Mouse (Mus musculus) erythroblast, adult 5-6 weeks (primary cell): ENCODE data around the gene Tnfaip8l1. TPM values are rescaled to one million over a fixed set of nuclear protein-coding genes. Genes with fewer than 3 reads are reported as not detected.

ENCODE experiments used
- ATAC-seq: replicated peaks from 2 replicates; pipeline ENCODE4 v1.8.0; 2016; ENCODE audit warnings: moderate number of reproducible peaks, mild to moderate bottlenecking, moderate TSS enrichment, inconsistent platforms; ENCODE audit not compliant: poor library complexity, low FRiP score, severe bottlenecking
- total RNA-seq, 2 experiments: library from RNA; stranded (forward) in 1 of 2; stranded (reverse) in 1 of 2; fragments of 150-400 nt in 1 of 2; fragments of 200-764, 138-1000 nt in 1 of 2; gene quantifications; 2 replicates each; pipeline versions ENCODE4 v1.2.3 to v1.2.4; 2015 to 2017; ENCODE audit warnings: low replicate concordance in 2 of 2

The Tnfaip8l1 gene
- total RNA-seq, 2 experiments from 2014 or later: 0.38 TPM; not detected in 1

DNA sequence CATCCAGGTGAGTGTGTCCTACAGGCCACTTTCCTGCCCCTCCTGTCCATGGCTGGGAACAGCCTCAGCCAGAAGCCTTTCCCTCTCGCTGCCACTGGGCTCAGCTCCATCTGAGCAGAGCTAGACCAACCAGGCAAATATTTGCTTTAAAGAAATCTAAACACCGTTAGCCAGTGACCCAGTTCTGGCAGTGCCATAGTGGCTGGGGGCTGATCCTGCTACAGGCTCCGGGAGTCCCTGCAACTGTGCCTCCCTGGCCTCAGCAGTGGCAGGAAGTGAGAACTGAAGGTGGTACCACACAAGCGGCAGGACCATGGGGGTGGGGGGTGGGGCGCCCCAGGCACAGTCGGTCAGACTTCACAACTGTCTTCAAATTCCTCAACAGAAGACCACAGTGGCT is 50.4 kb downstream of the Tnfaip8l1 start:
- no peak for ATAC-seq

DNA sequence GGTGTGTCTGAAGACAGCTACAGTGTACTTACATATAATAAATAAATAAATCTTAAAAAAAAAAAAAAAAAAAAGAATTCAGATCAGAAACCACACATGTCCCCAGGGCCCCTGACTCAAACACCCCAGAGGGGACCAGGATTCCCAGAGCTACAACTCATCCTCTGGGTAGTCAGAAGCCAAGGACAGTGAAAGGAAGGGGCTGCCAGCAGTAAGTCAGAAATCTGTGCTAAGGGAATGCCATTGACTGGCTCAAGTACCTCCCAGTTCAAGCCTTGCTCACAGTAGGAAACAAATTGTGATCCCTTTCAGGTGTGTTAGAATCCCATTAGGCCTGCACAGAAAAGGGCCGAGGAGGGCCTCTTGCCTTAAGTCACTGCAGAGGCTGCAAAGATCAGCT is 52.0 kb downstream of the Tnfaip8l1 start:
- ATAC-seq: no peak

DNA sequence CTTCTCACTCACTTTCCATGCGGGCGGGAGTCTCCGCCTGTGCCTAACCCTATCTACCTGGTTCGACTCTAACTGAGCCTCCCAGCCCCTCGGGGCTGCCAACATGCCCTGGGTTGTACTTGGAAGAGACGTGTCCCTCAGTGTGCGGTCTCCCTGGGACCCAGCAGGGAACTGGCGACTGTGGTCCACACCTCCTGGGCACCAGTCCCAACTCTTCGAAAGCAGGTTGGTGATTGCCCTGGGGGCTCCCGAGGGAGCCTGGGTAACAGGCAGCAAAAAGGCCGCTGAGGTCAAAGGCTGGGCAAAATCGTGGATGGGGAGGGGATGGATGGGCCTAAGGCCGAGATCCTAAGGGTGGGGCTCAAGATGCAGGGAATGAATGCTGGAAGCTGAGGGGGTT is 55.4 kb downstream of the Tnfaip8l1 start:
- ATAC-seq: no peak

DNA sequence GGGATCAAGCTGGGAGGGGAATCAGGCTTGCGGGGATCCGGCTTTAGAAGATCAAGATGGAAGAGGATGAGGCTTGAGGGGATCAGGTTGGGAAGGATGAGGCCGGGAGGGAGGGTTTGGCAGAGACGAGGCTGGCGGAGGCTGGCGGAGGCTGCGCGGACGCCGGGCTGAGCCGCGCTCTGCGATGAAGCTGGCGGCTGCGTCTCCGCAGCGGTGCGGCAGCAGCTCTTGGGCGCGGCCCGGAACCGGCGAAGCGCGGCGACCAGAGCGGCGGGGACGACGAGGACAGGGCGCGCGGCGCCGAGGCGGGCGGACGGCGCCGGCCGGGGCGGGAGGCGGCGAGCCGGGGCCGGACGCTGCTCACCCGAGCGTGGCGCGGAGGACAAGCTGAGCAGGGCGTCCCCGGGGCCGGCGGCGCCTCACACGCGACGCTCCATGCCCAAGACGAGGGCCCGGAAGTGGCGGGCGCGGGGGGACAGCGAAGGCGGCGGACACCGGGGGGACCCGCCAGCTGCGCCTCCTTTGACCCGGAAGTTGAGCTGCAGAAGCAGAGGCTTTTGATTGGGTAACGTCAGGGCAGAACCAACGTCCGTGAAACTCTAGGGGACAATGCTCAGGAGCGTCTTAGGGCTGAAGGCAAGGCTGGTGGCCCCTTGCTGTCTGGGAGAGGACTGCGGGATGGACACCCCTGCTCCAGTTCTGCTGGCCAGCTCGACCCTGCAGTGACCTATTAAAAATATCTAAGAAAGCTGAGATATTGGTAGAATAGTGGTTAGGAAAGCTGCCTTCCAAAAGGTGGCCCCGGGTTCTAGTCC is 56.3 kb downstream of the Tnfaip8l1 start, which contains the start of gene Dpp9:
Gene Dpp9 (minus strand): TSS at position 529 of the 815 bp plus-strand sequence.
- ATAC-seq: peak; percentile 95

DNA sequence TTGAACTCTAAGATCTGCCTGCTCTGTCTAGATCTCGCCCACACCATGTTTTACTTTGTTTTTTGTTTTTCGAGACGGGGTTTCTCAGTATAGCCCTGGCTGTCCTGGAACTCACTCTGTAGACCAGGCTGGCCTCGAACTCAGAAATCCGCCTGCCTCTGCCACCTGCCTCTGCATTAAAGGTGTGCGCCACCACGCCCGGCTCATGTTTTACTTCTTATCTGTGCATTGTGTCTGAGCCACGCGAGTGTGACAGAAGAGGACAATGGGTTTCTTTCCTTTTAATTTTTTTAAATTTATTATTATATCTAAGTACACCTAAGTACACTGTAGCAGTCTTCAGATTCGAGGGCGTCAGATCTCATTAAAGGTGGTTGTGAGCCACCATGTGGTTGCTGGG is 57.0 kb downstream of the Tnfaip8l1 start:
- no peak for ATAC-seq

DNA sequence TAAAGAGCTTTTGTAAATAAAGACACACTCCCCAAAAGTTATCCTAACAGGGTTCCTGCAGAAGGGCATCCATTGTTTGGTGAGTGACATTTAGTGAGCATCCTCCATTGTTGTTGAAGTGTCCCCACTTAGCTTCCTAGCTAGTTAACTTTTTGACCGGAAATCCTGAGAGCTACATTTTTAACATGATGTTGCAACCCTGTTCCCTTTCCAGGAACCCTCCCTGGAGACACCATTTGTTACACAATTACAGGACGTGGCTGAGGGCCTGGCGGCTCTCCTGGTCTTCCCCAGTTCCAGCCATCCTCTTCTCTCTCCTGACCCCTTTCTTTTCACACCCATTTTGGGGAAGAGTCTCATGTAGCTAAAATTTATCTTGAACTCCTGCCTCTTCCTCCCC is 57.5 kb downstream of the Tnfaip8l1 start:
- ATAC-seq: no peak

Other genes with a start within 250 kb of the Tnfaip8l1 start
- 2.9 TPM in 1 of 2 replicates, not detected in the other for gene Zfp119b, start 213.0 kb upstream of the Tnfaip8l1 start, total RNA-seq (2015; ENCODE audit: low replicate concordance)
- 2.6 and 5.0 TPM in 2 replicates for gene Zfp119b, start 213.0 kb upstream of the Tnfaip8l1 start, total RNA-seq (2017; ENCODE audit: low replicate concordance)
- gene Ebi3, start 209.8 kb upstream of the Tnfaip8l1 start, total RNA-seq (2015; ENCODE audit: low replicate concordance): 6.1 and 9.4 TPM in 2 replicates
- gene Ebi3, start 209.8 kb upstream of the Tnfaip8l1 start, total RNA-seq (2017; ENCODE audit: low replicate concordance): 4.9 and 5.4 TPM in 2 replicates
- 1.0 and 14.0 TPM in 2 replicates for gene Yju2, start 203.4 kb upstream of the Tnfaip8l1 start, total RNA-seq (2015; ENCODE audit: low replicate concordance)
- 5.7 and 10.5 TPM in 2 replicates for gene Yju2, start 203.4 kb upstream of the Tnfaip8l1 start, total RNA-seq (2017; ENCODE audit: low replicate concordance)
- not detected in 2 replicates for gene Shd, start 192.0 kb upstream of the Tnfaip8l1 start, total RNA-seq (2015; ENCODE audit: low replicate concordance)
- not detected in 2 replicates for gene Shd, start 192.0 kb upstream of the Tnfaip8l1 start, total RNA-seq (2017; ENCODE audit: low replicate concordance)
- gene Fsd1, start 176.0 kb upstream of the Tnfaip8l1 start, total RNA-seq (2015; ENCODE audit: low replicate concordance): not detected in 2 replicates
- not detected in 2 replicates for gene Fsd1, start 176.0 kb upstream of the Tnfaip8l1 start, total RNA-seq (2017; ENCODE audit: low replicate concordance)
- gene Stap2, start 156.9 kb upstream of the Tnfaip8l1 start, total RNA-seq (2015; ENCODE audit: low replicate concordance): not detected in 2 replicates
- 1.3 TPM in 1 of 2 replicates, not detected in the other for gene Stap2, start 156.9 kb upstream of the Tnfaip8l1 start, total RNA-seq (2017; ENCODE audit: low replicate concordance)
- gene Mpnd, start 156.8 kb upstream of the Tnfaip8l1 start, total RNA-seq (2015; ENCODE audit: low replicate concordance): 3.3 and 5.4 TPM in 2 replicates
- 6.1 and 7.8 TPM in 2 replicates for gene Mpnd, start 156.8 kb upstream of the Tnfaip8l1 start, total RNA-seq (2017; ENCODE audit: low replicate concordance)
- 7.5 and 10.9 TPM in 2 replicates for gene Sh3gl1, start 125.8 kb upstream of the Tnfaip8l1 start, total RNA-seq (2015; ENCODE audit: low replicate concordance)
- 10.0 and 11.4 TPM in 2 replicates for gene Sh3gl1, start 125.8 kb upstream of the Tnfaip8l1 start, total RNA-seq (2017; ENCODE audit: low replicate concordance)
- gene Chaf1a, start 122.0 kb upstream of the Tnfaip8l1 start, total RNA-seq (2015; ENCODE audit: low replicate concordance): 6.1 and 16.3 TPM in 2 replicates
- 18.5 and 25.2 TPM in 2 replicates for gene Chaf1a, start 122.0 kb upstream of the Tnfaip8l1 start, total RNA-seq (2017; ENCODE audit: low replicate concordance)
- 3.1 and 3.6 TPM in 2 replicates for gene Ubxn6, start 87.4 kb upstream of the Tnfaip8l1 start, total RNA-seq (2015; ENCODE audit: low replicate concordance)
- 5.3 and 15.2 TPM in 2 replicates for gene Ubxn6, start 87.4 kb upstream of the Tnfaip8l1 start, total RNA-seq (2017; ENCODE audit: low replicate concordance)
- gene Hdgfl2, start 82.8 kb upstream of the Tnfaip8l1 start, total RNA-seq (2015; ENCODE audit: low replicate concordance): 20.0 and 61.4 TPM in 2 replicates
- gene Hdgfl2, start 82.8 kb upstream of the Tnfaip8l1 start, total RNA-seq (2017; ENCODE audit: low replicate concordance): 46.6 and 75.3 TPM in 2 replicates
- not detected in 2 replicates for gene Plin4, start 52.7 kb upstream of the Tnfaip8l1 start, total RNA-seq (2015; ENCODE audit: low replicate concordance)
- gene Plin4, start 52.7 kb upstream of the Tnfaip8l1 start, total RNA-seq (2017; ENCODE audit: low replicate concordance): not detected in 2 replicates
- gene Plin5, start 44.9 kb upstream of the Tnfaip8l1 start, total RNA-seq (2015; ENCODE audit: low replicate concordance): 0.58 TPM in 1 of 2 replicates, not detected in the other
- gene Plin5, start 44.9 kb upstream of the Tnfaip8l1 start, total RNA-seq (2017; ENCODE audit: low replicate concordance): 0.60 and 0.98 TPM in 2 replicates
- gene Lrg1, start 40.5 kb upstream of the Tnfaip8l1 start, total RNA-seq (2015; ENCODE audit: low replicate concordance): 6.7 and 9.4 TPM in 2 replicates
- 4.5 and 11.8 TPM in 2 replicates for gene Lrg1, start 40.5 kb upstream of the Tnfaip8l1 start, total RNA-seq (2017; ENCODE audit: low replicate concordance)
- gene Sema6b, start 22.1 kb upstream of the Tnfaip8l1 start, total RNA-seq (2015; ENCODE audit: low replicate concordance): 0.19 TPM in 1 of 2 replicates, not detected in the other
- 0.56 and 1.4 TPM in 2 replicates for gene Sema6b, start 22.1 kb upstream of the Tnfaip8l1 start, total RNA-seq (2017; ENCODE audit: low replicate concordance)
- gene Mydgf, start 21.4 kb downstream of the Tnfaip8l1 start, total RNA-seq (2015; ENCODE audit: low replicate concordance): 7.9 and 20.5 TPM in 2 replicates
- gene Mydgf, start 21.4 kb downstream of the Tnfaip8l1 start, total RNA-seq (2017; ENCODE audit: low replicate concordance): 12.0 and 14.9 TPM in 2 replicates
- 9.8 and 11.5 TPM in 2 replicates for gene Dpp9, start 56.4 kb downstream of the Tnfaip8l1 start, total RNA-seq (2015; ENCODE audit: low replicate concordance)
- 5.2 TPM in 2 replicates for gene Dpp9, start 56.4 kb downstream of the Tnfaip8l1 start, total RNA-seq (2017; ENCODE audit: low replicate concordance)
- 2.7 TPM in 2 replicates for gene Fem1a, start 94.3 kb downstream of the Tnfaip8l1 start, total RNA-seq (2015; ENCODE audit: low replicate concordance)
- 4.9 and 5.3 TPM in 2 replicates for gene Fem1a, start 94.3 kb downstream of the Tnfaip8l1 start, total RNA-seq (2017; ENCODE audit: low replicate concordance)
- gene Ticam1, start 114.3 kb downstream of the Tnfaip8l1 start, total RNA-seq (2015; ENCODE audit: low replicate concordance): 2.5 and 5.0 TPM in 2 replicates
- 1.3 and 2.8 TPM in 2 replicates for gene Ticam1, start 114.3 kb downstream of the Tnfaip8l1 start, total RNA-seq (2017; ENCODE audit: low replicate concordance)
- 3.1 and 4.0 TPM in 2 replicates for gene Plin3, start 130.4 kb downstream of the Tnfaip8l1 start, total RNA-seq (2015; ENCODE audit: low replicate concordance)
- 5.4 and 5.9 TPM in 2 replicates for gene Plin3, start 130.4 kb downstream of the Tnfaip8l1 start, total RNA-seq (2017; ENCODE audit: low replicate concordance)
- not detected in 2 replicates for gene Arrdc5, start 137.8 kb downstream of the Tnfaip8l1 start, total RNA-seq (2015; ENCODE audit: low replicate concordance)
- gene Arrdc5, start 137.8 kb downstream of the Tnfaip8l1 start, total RNA-seq (2017; ENCODE audit: low replicate concordance): not detected in 2 replicates
- 34.4 and 53.7 TPM in 2 replicates for gene Uhrf1, start 140.8 kb downstream of the Tnfaip8l1 start, total RNA-seq (2015; ENCODE audit: low replicate concordance)
- 66.2 and 103 TPM in 2 replicates for gene Uhrf1, start 140.8 kb downstream of the Tnfaip8l1 start, total RNA-seq (2017; ENCODE audit: low replicate concordance)
- 1.7 and 5.0 TPM in 2 replicates for gene Kdm4b, start 163.6 kb downstream of the Tnfaip8l1 start, total RNA-seq (2015; ENCODE audit: low replicate concordance)
- 2.9 and 3.5 TPM in 2 replicates for gene Kdm4b, start 163.6 kb downstream of the Tnfaip8l1 start, total RNA-seq (2017; ENCODE audit: low replicate concordance)